Mouse (Mus musculus) ES-E14 (cell line): ENCODE data around the gene Plcd3. TPM values are rescaled to one million over a fixed set of nuclear protein-coding genes. Genes with fewer than 3 reads are reported as not detected.

Source experiments
- DNase-seq: peaks from one replicate; pipeline ENCODE4 v3.0.0-alpha.2; 2013; ENCODE audit warnings: low read depth, low spot score
- H3K27ac ChIP-seq: 2 replicates; pipeline ENCODE4 v1.5.1; 2012; ENCODE audit warnings: low read depth, mild to moderate bottlenecking, low read length, moderate library complexity, mixed read lengths; ENCODE audit not compliant: poor library complexity, insufficient read depth, severe bottlenecking
- H3K36me3 ChIP-seq: 2 replicates; pipeline ENCODE4 v1.6.1; 2012; ENCODE audit warnings: mild to moderate bottlenecking, low read length, moderate library complexity, mixed read lengths; ENCODE audit not compliant: control insufficient read depth, poor library complexity, insufficient read depth, severe bottlenecking
- H3K4me1 ChIP-seq, 2 experiments: fragments of 150-350 bp in 1 of 2; sonication (generic) in 1 of 2; 2 replicates each; pipeline ENCODE4 v1.6.1; 2012; ENCODE audit warnings: low read length in 2 of 2, mild to moderate bottlenecking in 1 of 2, mixed read lengths in 1 of 2; ENCODE audit not compliant: control insufficient read depth in 2 of 2, insufficient read depth in 2 of 2, poor library complexity in 1 of 2
- H3K4me3 ChIP-seq, 2 experiments: fragments of 150-350 bp in 1 of 2; sonication (generic) in 1 of 2; 2 replicates each; pipeline ENCODE4 v1.5.1; 2012; ENCODE audit warnings: low read length in 2 of 2, low read depth in 1 of 2, mild to moderate bottlenecking in 1 of 2, mixed read lengths in 1 of 2; ENCODE audit not compliant: insufficient read depth in 1 of 2, poor library complexity in 1 of 2, severe bottlenecking in 1 of 2
- H3K9ac ChIP-seq: 2 replicates; pipeline ENCODE4 v1.6.1; 2012; ENCODE audit warnings: low read depth, mild to moderate bottlenecking, low read length, mixed read lengths; ENCODE audit not compliant: poor library complexity, insufficient read depth, severe bottlenecking
- H3K9me3 ChIP-seq: fragments of 150-350 bp; sonication (generic); 2 replicates; pipeline ENCODE4 v1.6.1; 2012; ENCODE audit warnings: low read depth, mild to moderate bottlenecking, low read length; ENCODE audit not compliant: control insufficient read depth, insufficient read depth
- CHD2 ChIP-seq: IDR thresholded peaks from 2 replicates; pipeline ENCODE4 v1.6.1; 2014; ENCODE audit warnings: mild to moderate bottlenecking, low read depth, low read length, inconsistent platforms
- HCFC1 ChIP-seq: IDR thresholded peaks from 2 replicates; pipeline ENCODE4 v1.6.1; 2012; ENCODE audit warnings: low read length, inconsistent platforms, borderline replicate concordance; ENCODE audit not compliant: insufficient read depth
- MAFK ChIP-seq: IDR thresholded peaks from 2 replicates; pipeline ENCODE4 v1.6.1; 2014; ENCODE audit warnings: mild to moderate bottlenecking, low read depth, low read length, inconsistent platforms; ENCODE audit not compliant: insufficient read depth
- ZC3H11A ChIP-seq: IDR thresholded peaks from 2 replicates; pipeline ENCODE4 v1.6.1; 2012; ENCODE audit warnings: low read depth, mild to moderate bottlenecking, inconsistent platforms, low read length, borderline replicate concordance
- ZNF384 ChIP-seq: IDR thresholded peaks from 2 replicates; pipeline ENCODE4 v1.6.1; 2012; ENCODE audit warnings: low read depth, low read length, inconsistent platforms
- in situ Hi-C, 2 experiments: fragments of 600-800 bp; cut with MboI; formaldehyde crosslinking; loops; one replicate each; pipeline ENCODE4 v1.15.1; 2025; ENCODE audit warnings: low sequenced_read_pairs in 2 of 2, inconsistent platforms in 1 of 2; ENCODE audit not compliant: unreplicated experiment in 2 of 2
- total RNA-seq: library from RNA; depleted of rRNA; stranded (reverse); fragments of 300-350 nt; gene quantifications from 2 replicates; pipeline ENCODE4 v1.2.3, GENCODE M21; 2012

The Plcd3 gene
- total RNA-seq, 1 experiment: 8.0 TPM

DNA sequence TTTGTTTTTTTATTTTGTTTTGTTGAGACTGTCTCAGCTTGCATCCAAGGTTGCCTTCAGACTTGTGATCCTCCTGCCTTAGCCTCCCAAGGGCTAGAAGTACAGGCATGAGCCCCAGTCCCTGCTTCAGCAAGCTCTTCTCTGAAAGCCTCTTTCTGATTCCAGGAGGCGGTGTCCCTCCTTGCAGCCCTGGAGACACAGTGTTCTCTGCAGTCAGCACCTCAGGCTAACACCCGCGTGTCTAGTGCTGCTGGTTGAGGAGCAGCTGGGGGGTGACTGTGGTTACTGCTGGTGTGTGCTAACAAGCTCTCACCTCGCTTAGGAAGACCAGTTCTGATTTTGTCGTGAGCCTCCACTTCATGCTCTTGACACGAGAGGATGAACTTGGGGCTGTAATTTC is 66.5 kb downstream of the Plcd3 start:
- Histone ChIP-seq H3K27ac (no peak overlapping the region), H3K4me1 (peaks cover 1 to 3% of the 10 kb centered on the region in 2 experiments; a peak in 2 of 4 replicates), H3K36me3 (peaks cover 3% of the 10 kb centered on the region; the same call in 1 of the 2 replicates), H3K4me3 (no peak overlapping the region), H3K9me3 (no peaks in the 10 kb centered on the region), H3K9ac (no peak overlapping the region)
- TF ChIP-seq HCFC1 (no peak), MAFK (no peak), CHD2 (no peak), ZNF384 (no peak), ZC3H11A (no peak)
- no peak for DNase-seq
- in situ Hi-C loops: no loop called here

DNA sequence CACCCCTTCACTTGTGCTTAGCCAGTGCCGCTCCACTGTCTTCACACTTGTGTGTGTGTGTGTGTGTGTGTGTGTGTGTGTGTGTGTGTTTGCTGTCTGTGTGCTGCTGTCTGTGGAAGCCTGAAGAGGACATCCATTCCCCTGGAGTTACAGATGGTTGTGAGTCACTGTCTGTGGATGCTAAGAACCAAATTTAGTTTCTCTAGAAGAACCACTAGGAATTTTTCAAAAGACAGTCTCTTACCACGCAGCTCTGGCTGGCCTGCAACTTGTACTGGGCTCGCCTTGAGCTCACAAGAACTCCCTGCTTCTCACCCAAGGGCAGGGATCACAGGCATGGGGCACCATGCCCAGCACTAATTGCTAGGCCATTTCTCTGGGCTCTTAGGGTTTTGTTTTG is 68.4 kb downstream of the Plcd3 start:
- no peak overlapping the region for H3K27ac ChIP-seq
- no peak for DNase-seq
- TF ChIP-seq MAFK (no peak), HCFC1 (no peak), CHD2 (no peak), ZC3H11A (no peak), ZNF384 (no peak)
- H3K4me1 ChIP-seq: peaks cover 3% of the 10 kb centered on the region in 2 experiments; a peak in 3 of 4 replicates
- H3K4me3 ChIP-seq: no peak overlapping the region
- no peak overlapping the region for H3K9ac ChIP-seq
- H3K9me3 ChIP-seq: no peaks in the 10 kb centered on the region
- in situ Hi-C loops: no loop called here
- peaks cover 3% of the 10 kb centered on the region; the same call in 1 of the 2 replicates for H3K36me3 ChIP-seq

- TF ChIP-seq HCFC1: peak; percentile 97
- peak; percentile 90 for TF ChIP-seq CHD2
- TF ChIP-seq MAFK: no peak
- Histone ChIP-seq H3K36me3 (peaks cover 3% of the 10 kb centered on the region), H3K9me3 (no peaks in the 10 kb centered on the region), H3K27ac (peak within 1 kb of the TSS; percentile 81), H3K9ac (peak within 1 kb of the TSS; percentile 98), H3K4me3 (peak within 1 kb of the TSS; percentile 92 to 94), H3K4me1 (peaks cover 0 to 3% of the 10 kb centered on the region in 2 experiments; a peak in 2 of 4 replicates)
- in situ Hi-C loops: no loop called here
- peak; percentile 96 for DNase-seq
Measured at GRCm38 (mm10) chr11:103028176-103028891, 73.1 kb downstream of the Plcd3 start, which contains the start of the genes Nmt1 and Dcakd. Gene Nmt1 (plus strand): TSS chr11:103028190. Gene Dcakd (minus strand): TSS chr11:103028333.

GRCm38 (mm10) chr11:103027570-103028175 is 73.8 kb downstream of the Plcd3 start:
- H3K9ac ChIP-seq: peak overlapping the region; percentile 98
- H3K36me3 ChIP-seq: peaks cover 3% of the 10 kb centered on the region
- in situ Hi-C loops: no loop called here
- peak overlapping the region; percentile 92 to 94 for H3K4me3 ChIP-seq
- TF ChIP-seq ZNF384 (no peak), MAFK (no peak), ZC3H11A (no peak), HCFC1 (no peak), CHD2 (no peak)
- H3K27ac ChIP-seq: peak overlapping the region; percentile 30; the same call in 1 of the 2 replicates
- peaks cover 0 to 3% of the 10 kb centered on the region in 2 experiments; a peak in 2 of 4 replicates for H3K4me1 ChIP-seq
- DNase-seq: no peak
- no peaks in the 10 kb centered on the region for H3K9me3 ChIP-seq

DNA sequence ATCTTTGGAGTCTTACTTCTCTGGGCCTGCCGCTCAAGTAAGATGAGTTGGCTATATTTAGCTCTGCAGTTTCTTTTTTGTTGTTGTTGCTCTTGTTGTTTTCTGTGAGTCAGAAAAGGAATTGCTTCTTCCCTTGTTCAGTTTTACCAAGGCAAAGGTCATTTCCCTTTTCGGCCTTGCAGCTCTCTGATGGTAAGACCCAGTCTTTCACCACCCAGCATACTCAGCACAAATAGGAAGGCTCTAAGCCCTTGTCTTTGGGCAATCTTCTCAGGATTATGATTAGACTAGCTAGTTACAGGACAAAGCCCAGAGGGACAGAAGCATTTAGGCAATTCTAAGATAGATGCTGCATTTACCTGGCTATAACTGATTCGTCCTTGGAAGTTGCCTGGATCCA is 74.6 kb downstream of the Plcd3 start:
- Histone ChIP-seq H3K4me1 (peaks cover 0 to 3% of the 10 kb centered on the region in 2 experiments; a peak in 2 of 4 replicates), H3K9ac (no peak overlapping the region; the same call in 1 of the 2 replicates), H3K36me3 (peaks cover 3% of the 10 kb centered on the region), H3K27ac (no peak overlapping the region), H3K9me3 (no peaks in the 10 kb centered on the region), H3K4me3 (no peak overlapping the region)
- DNase-seq: no peak
- TF ChIP-seq HCFC1 (no peak), CHD2 (no peak), MAFK (no peak), ZNF384 (no peak)
- in situ Hi-C loops: no loop called here
